Mouse (Mus musculus): ENCODE measurements at regions not wholly inside any gene's neighbourhood (a gene's known extent, or its start where the extent isn't known, plus 50 kb on each side); places are given as distances from the start of the nearest gene placed in this dataset.

GRCm38 (mm10) chr6:89006997-89007396 lies 104.9 kb downstream of the Tpra1 start:
- DNase-seq (ENCODE audit: low spot score in 2 of 2), result no peak

GRCm38 (mm10) chr6:89007516-89007915 lies 105.5 kb downstream of the Tpra1 start:
- no peak for DNase-seq (ENCODE audit: low spot score in 2 of 2)

- no peak for DNase-seq (ENCODE audit: low spot score in 2 of 2)
Measured at GRCm38 (mm10) chr6:89008614-89009171, 106.6 kb downstream of the Tpra1 start.

- no peak for DNase-seq (ENCODE audit: low spot score in 2 of 2)
Measured at GRCm38 (mm10) chr6:89012998-89013689, 111.1 kb downstream of the Tpra1 start.

GRCm38 (mm10) chr6:89013690-89014061 lies 111.6 kb downstream of the Tpra1 start:
- no peak for DNase-seq (ENCODE audit: low spot score in 2 of 2)

- DNase-seq (ENCODE audit: low spot score in 2 of 2), result no peak
Measured at GRCm38 (mm10) chr6:89024101-89024650, 122.1 kb downstream of the Tpra1 start.

- DNase-seq (ENCODE audit: low spot score in 2 of 2), result no peak
Measured at GRCm38 (mm10) chr6:89033433-89034298, 131.6 kb downstream of the Tpra1 start.

- DNase-seq (ENCODE audit: low spot score in 2 of 2), result no peak
Measured at GRCm38 (mm10) chr6:89034455-89034854, 132.4 kb downstream of the Tpra1 start.

- DNase-seq (ENCODE audit: low spot score in 2 of 2), result no peak
Measured at GRCm38 (mm10) chr6:89035061-89035835, 133.2 kb downstream of the Tpra1 start.

GRCm38 (mm10) chr6:89035836-89036156 lies 133.7 kb downstream of the Tpra1 start:
- no peak for DNase-seq (ENCODE audit: low spot score in 2 of 2)

GRCm38 (mm10) chr6:89037392-89037791 lies 135.3 kb downstream of the Tpra1 start:
- DNase-seq (ENCODE audit: low spot score in 2 of 2), result no peak

GRCm38 (mm10) chr6:89037901-89038300 lies 135.8 kb downstream of the Tpra1 start:
- DNase-seq (ENCODE audit: low spot score in 2 of 2), result no peak

- no peak for DNase-seq (ENCODE audit: low spot score in 2 of 2)
Measured at GRCm38 (mm10) chr6:89040919-89041318, 138.9 kb downstream of the Tpra1 start.

- DNase-seq (ENCODE audit: low spot score in 2 of 2), result peak; percentile 28 to 43
Measured at GRCm38 (mm10) chr6:89042478-89043239, 140.6 kb downstream of the Tpra1 start.

- DNase-seq (ENCODE audit: low spot score in 2 of 2), result no peak
Measured at GRCm38 (mm10) chr6:89045436-89045966, 143.4 kb downstream of the Tpra1 start.

- DNase-seq (ENCODE audit: low spot score in 2 of 2), result no peak
Measured at GRCm38 (mm10) chr6:89046476-89046875, 144.4 kb downstream of the Tpra1 start.

GRCm38 (mm10) chr6:89047629-89048332 lies 145.7 kb downstream of the Tpra1 start:
- DNase-seq (ENCODE audit: low spot score in 2 of 2), result no peak

GRCm38 (mm10) chr6:89049290-89049689 lies 147.2 kb downstream of the Tpra1 start:
- no peak for DNase-seq (ENCODE audit: low spot score in 2 of 2)

GRCm38 (mm10) chr6:89050575-89051270 lies 148.7 kb downstream of the Tpra1 start:
- DNase-seq (ENCODE audit: low spot score in 2 of 2), result no peak

Data from frontal cortex, postnatal 14 days (tissue).